Mouse (Mus musculus) T-helper 1 cell (primary cell): ENCODE data around the gene Brk1.

Experiments used
- in situ Hi-C: fragments of 300-600 bp; cut with MboI, MseI; formaldehyde crosslinking; loops from one replicate; pipeline ENCODE4 v1.15.1; 2025; ENCODE audit warnings: high pct_unique_total_duplicates

Gene Brk1

GRCm38 (mm10) chr6:113604432-113605223 is at the start of gene Brk1:
Gene Brk1 (plus strand): TSS chr6:113604772.
- in situ Hi-C loops = no loop called here

GRCm38 (mm10) chr6:113559736-113560135 is 44.8 kb upstream of the Brk1 start:
- in situ Hi-C loops = loop anchor here (10.0 kb wide), 1 partner anchor 625 kb away; no protein-coding TSS in a partner anchor

- in situ Hi-C loops = no loop called here
Measured at GRCm38 (mm10) chr6:113564557-113564956, 40.0 kb upstream of the Brk1 start.

DNA sequence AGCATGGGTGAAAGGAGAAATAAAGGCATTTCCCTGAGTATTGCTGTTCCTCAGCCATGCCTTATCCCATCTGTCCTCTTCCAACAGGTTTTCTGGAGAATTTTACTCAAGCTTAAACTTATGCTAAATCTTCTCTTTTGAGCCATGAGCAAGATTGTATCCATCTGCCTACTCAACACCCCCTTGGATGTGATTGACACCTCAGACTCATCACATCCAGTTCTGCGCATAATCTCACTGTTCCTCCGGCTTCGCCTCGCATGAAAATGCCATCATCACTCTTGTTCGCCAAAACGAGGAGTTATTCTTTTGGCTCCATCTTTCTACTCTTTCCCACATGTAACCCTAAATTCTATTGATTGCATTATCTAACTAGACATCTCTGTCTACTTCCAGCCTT is 28.5 kb upstream of the Brk1 start:
- in situ Hi-C loops = loop anchor here (25.0 kb wide), 1 partner anchor 486 kb away; no protein-coding TSS in a partner anchor

- in situ Hi-C loops = loop anchor here (25.0 kb wide), 1 partner anchor 483 kb away; no protein-coding TSS in a partner anchor
Measured at GRCm38 (mm10) chr6:113579306-113579705, 25.3 kb upstream of the Brk1 start.

GRCm38 (mm10) chr6:113583023-113583422 is 21.5 kb upstream of the Brk1 start:
- in situ Hi-C loops = loop anchor here (25.0 kb wide), 1 partner anchor 479 kb away; no protein-coding TSS in a partner anchor

- in situ Hi-C loops = loop anchor here (25.0 kb wide), 1 partner anchor 477 kb away; no protein-coding TSS in a partner anchor
Measured at GRCm38 (mm10) chr6:113585065-113585464, 19.5 kb upstream of the Brk1 start.

DNA sequence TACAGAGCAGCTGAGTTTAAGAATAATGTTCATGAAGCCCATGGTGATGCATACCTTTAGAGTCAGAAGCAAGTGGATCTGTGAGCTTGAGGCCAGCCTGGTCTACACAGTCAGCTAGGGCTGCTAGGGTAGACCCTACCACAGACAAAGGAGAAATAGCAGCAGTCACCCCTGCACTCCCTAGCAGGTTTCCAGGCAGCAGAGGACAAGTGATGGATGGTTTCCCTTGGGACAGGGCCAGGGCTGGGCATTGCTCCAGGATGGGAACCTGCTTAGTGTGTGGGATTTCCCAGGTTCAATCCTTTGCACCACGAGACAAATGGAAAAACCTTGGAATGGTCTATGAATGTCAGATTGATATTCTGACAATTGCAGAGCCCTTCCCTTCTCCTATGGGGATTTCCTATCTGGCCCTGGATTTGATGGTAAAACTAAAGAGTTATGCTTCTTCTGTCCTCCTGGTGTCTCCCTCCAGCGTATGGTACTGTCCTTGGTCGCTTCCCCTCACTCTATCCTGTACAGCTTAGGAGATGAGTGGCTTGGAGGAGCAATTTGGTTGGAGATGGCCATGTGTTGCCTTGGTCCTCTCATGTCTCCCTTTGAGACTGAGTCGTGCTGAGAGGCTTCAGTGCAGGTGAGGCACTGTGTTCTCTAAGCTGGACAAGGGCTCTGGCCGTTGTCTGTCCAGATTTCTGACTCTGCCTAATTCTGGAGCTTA is 17.9 kb upstream of the Brk1 start:
- in situ Hi-C loops = loop anchor here (25.0 kb wide), 1 partner anchor 476 kb away; no protein-coding TSS in a partner anchor

DNA sequence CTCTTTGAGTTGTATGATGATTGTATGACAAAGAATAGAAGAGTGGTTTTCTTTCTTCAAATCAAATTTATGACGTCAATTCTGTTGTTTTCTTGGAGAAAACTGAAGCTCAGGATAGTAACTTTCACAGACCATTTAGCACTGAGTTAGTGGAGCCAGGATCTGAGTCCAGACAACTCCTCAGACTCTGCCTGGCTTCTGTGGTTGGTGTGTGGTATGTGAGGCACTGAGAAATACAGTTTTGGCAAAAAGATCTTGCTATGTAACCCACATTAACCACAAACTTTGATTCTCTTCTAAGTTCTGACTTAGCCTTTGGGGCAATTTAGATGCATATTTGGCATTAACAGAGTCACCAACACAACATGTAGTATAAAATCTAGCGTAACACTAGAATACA is 11.9 kb upstream of the Brk1 start:
- in situ Hi-C loops = loop anchor here (25.0 kb wide), 1 partner anchor 470 kb away; no protein-coding TSS in a partner anchor

DNA sequence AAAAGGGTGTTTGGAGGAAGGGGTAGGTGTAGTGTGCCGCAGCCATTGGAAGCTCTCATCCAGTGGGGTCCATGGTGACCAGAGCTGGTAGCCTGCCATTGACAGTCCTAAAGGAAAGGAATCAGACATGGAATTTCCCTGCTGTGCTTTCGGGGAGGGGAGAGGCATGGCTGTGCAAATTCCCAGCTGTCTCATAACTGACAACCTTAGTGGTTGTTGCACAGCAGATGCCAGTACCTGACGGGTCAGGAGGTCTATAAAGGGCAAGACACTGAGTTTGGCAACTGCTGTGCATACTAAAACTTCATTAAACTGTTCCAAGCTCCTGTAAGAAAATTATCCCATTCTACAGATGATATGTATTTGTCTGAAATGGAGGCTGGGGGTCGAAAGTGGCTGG is 6.6 kb upstream of the Brk1 start:
- in situ Hi-C loops = loop anchor here (25.0 kb wide), 1 partner anchor 464 kb away; no protein-coding TSS in a partner anchor

- in situ Hi-C loops = loop anchor here (25.0 kb wide), 1 partner anchor 462 kb away; no protein-coding TSS in a partner anchor
Measured at GRCm38 (mm10) chr6:113599833-113600232, 4.7 kb upstream of the Brk1 start.

DNA sequence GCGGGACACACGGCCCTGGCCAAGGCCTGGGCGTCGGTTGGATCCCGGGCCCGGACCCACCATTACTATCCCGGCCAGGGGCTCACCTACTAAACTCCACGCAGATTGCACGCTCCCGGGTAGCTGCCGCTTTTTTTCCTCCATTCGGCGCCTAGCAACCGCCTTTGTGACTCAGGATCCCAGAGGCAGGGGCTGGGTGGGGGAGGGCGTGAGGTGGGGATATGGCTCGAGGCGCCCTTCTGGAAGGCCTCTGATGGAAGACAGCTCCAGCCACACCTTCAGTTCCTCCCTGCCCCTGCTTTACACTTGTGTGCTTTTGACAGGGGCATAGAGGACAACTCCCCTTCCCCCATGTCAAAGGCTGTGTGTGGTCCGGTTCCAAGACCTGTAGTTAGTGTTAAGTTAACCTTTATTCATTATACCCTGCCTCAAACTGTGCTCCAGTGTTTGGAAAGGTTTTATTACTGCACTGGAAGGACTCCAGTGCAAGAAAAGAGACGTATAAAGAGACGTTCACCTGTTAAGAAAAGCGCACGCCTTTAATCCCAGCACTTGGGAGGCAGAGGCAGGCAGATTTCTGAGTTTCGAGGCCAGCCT is 3.9 kb upstream of the Brk1 start, which contains the start of gene Fancd2os:
TSS of gene Fancd2os (minus strand) at position 173 of the 597 bp plus-strand sequence.
- in situ Hi-C loops = no loop called here

- in situ Hi-C loops = no loop called here
Measured at GRCm38 (mm10) chr6:113602821-113603220, 1.8 kb upstream of the Brk1 start.

DNA sequence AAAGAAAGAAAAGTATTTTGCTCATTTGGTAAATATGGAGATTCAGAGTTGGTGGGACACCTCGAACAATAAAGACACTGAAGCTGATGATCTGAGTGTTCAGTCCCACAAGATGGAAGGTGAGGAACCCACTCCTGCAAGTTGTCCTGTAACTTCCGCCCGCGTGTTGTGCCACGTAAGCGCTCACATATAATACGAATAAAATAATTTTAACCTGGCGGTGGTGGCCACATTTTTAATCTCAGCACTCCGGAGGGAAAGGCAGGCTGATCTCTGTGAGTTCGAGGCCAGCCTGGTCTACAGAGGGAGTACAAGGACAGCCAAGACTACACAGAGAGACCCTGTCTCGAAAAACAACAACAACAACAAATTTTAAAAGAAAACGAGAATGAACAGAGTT is 579 bp upstream of the Brk1 start:
- in situ Hi-C loops = no loop called here

DNA sequence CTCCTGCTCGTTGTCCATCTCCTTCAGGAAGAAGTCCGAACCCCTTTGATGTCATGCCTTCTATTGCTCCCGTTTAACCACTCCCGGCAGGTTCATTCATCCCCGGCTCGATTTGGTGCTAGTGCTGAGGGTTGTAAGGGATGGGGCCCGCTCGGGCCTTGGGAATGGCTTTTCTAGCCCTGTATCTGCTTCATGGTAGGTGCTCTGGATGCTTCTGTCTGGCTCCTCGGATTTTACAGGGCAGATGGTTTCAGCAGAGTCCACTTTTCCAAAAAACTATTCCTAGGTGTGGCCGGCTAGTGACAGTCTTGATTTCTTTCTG is 613 bp downstream of the Brk1 start:
- in situ Hi-C loops = no loop called here

GRCm38 (mm10) chr6:113608871-113609270 is 4.3 kb downstream of the Brk1 start:
- in situ Hi-C loops = no loop called here

GRCm38 (mm10) chr6:113609293-113609692 is 4.7 kb downstream of the Brk1 start:
- in situ Hi-C loops = no loop called here

GRCm38 (mm10) chr6:113612258-113612969 is 7.8 kb downstream of the Brk1 start:
- in situ Hi-C loops = loop anchor here (5.0 kb wide), 1 partner anchor 80 kb away; the partner anchor contains the start of genes Emc3 and Fancd2

GRCm38 (mm10) chr6:113614152-113614551 is 9.6 kb downstream of the Brk1 start:
- in situ Hi-C loops = loop anchor here (5.0 kb wide), 1 partner anchor 82 kb away; the partner anchor contains the start of genes Emc3 and Fancd2

DNA sequence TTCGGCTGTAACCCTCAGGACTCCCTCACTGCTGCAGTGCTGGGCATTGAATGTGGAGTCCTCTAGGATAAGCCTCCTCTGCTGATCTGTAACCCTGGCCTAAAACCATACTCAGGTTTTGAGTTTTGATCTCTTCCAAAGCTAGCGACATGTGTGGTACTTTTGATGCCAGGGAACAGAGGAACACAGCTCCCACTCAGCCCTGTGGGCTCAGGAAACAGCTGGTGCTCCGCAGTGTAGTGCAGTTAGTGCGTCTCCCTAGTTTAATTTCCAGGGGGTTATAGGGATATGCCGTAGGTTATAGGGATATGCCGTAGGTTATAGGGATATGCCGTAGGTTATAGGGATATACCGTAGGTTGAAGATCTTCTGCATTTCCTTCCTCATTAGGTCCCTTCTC is 10.4 kb downstream of the Brk1 start:
- in situ Hi-C loops = loop anchor here (5.0 kb wide), 1 partner anchor 83 kb away; the partner anchor contains the start of genes Emc3 and Fancd2

- in situ Hi-C loops = no loop called here
Measured at GRCm38 (mm10) chr6:113615489-113615888, 10.9 kb downstream of the Brk1 start.
